Mouse (Mus musculus) Muller cell, postnatal 12 days (primary cell): ENCODE measurements around the gene Slc5a10.

Experiments
- DNase-seq: peaks from one replicate; pipeline ENCODE4 v3.0.0-alpha.2; 2015; ENCODE audit errors: inconsistent ontology term

The Slc5a10 gene

GRCm38 (mm10) chr11:61705581-61705980, 15.0 kb downstream of the Slc5a10 start:
- DNase-seq = no peak

DNA sequence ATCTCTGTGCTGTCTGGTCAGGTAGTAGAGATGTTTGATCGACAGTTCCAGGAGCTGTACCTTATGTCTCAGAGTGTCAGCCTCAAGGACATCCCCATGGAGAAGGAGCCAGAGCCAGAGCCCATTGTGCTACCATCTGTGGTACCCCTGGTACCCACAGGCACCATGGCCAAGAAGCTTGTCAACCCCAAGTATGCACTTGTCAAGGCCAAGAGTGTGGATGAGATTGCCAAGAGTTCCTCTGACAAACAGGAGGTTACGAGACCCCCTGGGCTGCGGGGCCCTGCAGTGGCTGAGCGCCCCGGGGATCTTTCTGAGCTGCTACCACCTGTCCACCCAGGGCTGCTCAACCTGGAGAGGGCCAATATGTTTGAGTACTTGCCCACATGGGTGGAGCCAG, 18.1 kb downstream of the Slc5a10 start:
- no peak for DNase-seq

DNA sequence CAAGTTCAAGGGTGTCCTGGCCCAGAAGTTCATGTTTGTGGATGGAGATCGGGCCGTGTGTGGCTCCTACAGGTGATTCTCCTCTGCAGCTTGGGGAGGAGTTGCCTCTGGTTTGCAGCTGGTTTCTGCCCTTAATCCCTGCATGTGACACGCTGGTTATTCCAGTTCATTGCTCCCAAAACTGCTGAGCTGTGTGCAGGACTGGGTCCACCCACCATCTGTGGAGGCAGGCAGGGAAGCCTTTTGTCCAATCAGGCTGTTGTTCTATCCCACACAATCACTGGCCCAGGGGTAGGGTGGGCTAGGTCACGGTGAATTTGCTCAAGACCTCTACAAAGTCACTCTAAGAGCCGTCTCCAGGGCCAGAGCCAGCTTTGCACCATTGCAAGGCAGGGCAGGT, 18.9 kb downstream of the Slc5a10 start:
- DNase-seq = no peak

GRCm38 (mm10) chr11:61699933-61700332, 20.7 kb downstream of the Slc5a10 start:
- peak; percentile 56 for DNase-seq

GRCm38 (mm10) chr11:61699460-61699859, 21.2 kb downstream of the Slc5a10 start:
- DNase-seq = no peak

GRCm38 (mm10) chr11:61698852-61699251, 21.8 kb downstream of the Slc5a10 start:
- no peak for DNase-seq

DNA sequence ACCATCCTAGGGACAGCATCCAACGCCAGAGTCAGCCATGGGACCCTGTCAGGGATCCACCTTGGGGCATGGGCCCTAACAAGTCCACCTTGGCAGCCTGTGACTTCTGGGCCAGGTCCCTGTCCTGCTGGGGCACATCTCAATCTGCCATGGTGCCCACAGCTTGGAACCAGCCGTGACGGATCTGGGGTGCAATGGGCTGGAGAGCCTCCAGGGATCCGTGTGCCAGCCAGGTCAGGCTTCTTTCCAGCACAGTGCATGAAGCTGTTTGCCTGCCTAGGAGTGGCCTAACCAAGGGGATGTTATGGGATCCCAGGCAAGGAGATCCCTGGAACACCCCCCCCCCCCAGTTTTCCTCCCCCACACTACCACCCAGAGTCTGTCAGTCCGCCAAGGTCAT, 27.6 kb downstream of the Slc5a10 start:
- no peak for DNase-seq

- DNase-seq = no peak
These were observed 33.0 kb downstream of the Slc5a10 start for GRCm38 (mm10) chr11:61687595-61687994.

DNA sequence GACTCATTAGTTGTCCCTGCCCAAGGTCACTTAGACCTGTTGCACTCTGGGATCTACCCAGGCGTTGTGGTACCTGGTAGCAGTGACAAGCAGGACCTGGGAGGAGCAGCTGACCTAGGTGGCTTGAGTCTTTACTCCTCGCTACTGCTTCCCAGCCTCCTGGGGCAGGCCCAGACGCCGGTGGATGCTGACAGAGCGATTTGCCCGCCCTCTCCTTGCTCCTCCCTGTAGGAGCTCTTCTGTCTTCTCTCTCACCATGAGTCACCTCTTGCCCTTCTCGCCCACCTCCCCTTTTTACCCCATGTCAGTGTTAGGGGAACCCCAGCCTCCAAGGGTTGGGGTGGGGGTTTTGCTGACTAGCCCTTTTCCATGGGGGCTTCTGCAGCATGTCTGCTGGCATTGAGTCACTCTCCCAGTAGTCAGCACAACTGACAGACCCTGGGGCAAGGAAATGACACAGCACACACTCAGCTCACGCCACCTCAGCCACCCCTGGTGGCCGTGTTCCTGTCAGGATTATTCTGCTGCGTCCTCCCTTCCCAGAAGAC, 33.6 kb downstream of the Slc5a10 start:
- no peak for DNase-seq

DNA sequence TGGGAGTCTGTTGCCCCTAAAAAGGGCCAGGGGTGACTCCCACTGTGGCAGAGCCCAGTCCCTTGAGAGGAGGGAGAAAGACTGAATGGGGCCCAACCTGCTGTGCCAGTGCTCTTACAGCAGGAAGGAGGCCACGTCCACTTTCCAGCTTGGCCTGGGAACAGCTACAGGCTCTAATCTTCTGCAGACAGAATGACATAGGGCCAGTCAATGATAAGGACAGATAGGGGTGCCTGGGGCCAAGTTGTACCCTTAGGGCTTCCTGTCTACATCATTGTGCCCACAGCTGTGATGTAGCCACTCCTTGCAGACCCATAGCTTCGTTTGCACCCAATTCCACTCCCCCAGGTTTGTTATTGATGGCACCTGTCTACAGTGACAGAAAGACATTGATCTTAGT, 34.5 kb downstream of the Slc5a10 start:
- no peak for DNase-seq

- no peak for DNase-seq
These were observed 35.4 kb downstream of the Slc5a10 start for GRCm38 (mm10) chr11:61685119-61685725.

DNA sequence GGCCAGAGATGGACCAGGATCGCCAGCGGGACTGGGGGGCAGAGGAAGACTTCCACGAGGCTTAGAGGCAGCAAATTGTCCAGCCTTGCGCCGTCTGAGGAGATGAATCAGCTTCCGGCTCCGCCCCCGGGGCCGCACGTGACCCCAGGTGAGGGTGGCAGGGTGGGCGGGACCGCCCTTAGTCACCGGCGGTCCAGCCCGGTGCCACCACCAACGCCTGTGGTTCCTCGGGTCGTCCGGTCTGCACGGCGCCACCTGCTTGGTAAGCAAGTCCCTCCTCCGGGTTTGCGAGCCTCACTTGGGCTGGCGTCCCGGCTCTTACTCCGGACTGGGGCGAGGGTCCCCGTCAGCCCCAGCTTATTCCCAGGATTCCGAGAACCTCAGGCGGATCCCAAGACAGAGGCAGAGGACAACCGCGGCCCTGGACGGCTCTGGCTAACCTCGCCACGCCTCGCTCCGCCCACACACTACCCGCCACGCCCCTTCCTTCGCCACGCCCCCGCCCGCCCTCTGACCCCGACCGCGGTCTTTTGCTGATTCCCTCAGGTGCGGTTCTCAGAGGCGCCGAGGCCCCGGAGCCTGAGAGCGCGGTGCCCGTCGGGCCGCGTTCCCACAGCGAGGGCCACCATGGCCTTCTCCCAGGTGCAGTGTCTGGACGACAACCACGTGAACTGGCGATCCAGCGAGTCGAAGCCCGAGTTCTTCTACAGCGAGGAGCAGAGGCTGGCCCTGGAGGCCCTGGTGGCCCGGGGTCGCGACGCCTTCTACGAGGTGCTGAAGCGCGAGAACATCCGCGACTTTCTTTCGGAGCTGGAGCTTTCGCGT, 36.5 kb downstream of the Slc5a10 start, which contains the start of gene Fam83g:
Fam83g (plus strand) TSS at position 185 of the 825 bp plus-strand sequence.
- no peak for DNase-seq

GRCm38 (mm10) chr11:61679091-61679866, 41.3 kb downstream of the Slc5a10 start:
- no peak for DNase-seq

GRCm38 (mm10) chr11:61677709-61678108, 42.9 kb downstream of the Slc5a10 start:
- no peak for DNase-seq

DNA sequence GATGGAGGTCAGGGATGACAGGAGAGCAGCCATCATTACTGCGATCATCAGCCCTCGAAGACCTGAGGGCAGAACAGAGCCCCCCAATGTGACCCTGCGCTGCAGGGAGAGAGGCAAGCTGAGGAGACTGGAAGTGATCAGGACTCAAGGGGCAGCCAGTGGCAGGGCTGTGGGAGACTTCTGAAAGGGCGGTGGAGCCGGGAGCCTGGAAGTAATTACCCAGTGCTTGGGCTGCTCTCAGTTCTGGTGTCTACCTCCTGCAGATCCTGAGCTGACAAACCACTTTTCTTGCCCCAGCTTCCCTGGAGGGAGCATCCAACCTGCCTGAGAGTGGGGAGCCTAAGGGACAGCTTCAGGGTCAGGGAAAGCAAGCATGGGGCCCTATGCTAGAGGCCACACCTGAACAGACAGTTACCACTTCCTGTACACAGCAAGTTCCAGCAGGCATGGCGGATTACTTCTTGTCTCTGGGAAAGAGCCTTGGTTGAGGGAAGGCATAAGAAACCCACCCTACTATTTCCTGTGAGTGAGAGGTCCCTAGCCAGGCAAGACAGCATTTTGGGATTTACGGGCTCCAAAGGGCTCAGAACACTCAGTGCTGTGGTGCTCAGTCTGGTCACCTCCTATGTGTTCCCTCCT, 44.3 kb downstream of the Slc5a10 start:
- no peak for DNase-seq

DNA sequence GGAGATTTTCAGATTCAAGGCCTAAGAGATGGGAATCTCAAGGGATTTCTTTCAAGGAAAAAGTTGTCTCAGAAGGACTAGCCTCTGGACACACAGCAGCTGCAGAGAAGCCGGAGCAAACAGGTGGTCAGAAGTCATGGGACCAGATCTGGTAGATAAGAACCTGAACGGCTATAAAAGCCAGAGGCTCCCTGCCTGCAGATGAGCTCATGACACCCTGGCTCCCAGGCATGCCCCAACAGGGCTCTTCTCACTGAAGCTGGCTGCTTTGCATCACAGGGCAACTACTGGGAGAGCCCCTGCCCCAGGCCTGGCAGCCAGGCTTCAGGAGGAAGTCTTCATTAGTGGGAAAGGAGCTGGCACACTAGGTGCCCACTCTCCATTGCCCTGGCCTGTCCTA, 45.3 kb downstream of the Slc5a10 start:
- DNase-seq = no peak

DNA sequence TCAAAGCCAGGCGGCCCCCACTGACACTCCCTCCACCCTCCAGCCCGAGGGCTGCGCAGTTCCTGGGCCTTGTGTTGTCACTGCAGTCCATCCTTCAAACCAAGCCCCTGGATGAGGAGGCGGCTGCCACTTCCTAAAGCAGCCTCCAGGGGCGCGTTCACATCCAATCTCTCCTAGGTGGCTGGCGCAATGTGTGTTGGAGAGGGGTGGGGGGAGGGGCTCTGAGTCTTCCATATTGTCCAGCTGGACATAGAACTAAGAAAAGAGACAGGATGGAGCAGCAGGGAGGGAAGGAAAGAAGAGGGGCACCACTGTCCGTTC, 45.8 kb downstream of the Slc5a10 start:
- DNase-seq = no peak

GRCm38 (mm10) chr11:61674151-61674838, 46.3 kb downstream of the Slc5a10 start:
- no peak for DNase-seq

GRCm38 (mm10) chr11:61673686-61674085, 46.9 kb downstream of the Slc5a10 start:
- DNase-seq = no peak

DNA sequence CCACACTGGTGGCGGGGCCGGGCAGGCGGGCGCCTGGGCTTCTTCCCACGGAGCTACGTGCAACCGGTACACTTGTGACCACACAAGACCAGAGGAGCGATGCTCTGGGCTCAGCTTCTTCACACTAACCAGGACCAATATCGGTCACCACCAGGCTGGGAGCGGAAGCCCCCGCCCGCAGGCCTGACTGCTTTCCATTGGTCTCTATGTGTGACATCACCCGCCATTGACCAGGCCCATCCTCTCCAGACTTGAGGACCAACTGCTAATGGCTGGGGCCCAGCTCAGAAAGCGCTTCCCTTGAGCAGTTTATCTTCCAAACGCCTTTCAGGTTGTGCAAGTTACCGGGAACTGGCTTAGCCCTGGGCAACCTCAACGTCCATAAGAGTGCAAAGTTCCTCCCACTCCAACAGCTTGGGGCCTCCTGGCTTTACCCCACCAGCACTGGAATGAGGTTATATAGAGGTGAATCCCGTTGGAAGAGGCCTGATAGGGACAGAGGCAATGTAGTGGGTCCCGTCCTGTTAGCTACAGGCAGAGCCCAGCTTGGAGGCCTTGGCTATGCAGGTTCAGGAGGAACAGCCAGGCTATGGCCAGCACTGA, 48.7 kb downstream of the Slc5a10 start:
- DNase-seq = no peak
